Mouse (Mus musculus) megakaryocyte progenitor cell, adult 5-6 weeks (primary cell): ENCODE data around the gene Cdc25b. TPM values are rescaled to one million over a fixed set of nuclear protein-coding genes. Genes with fewer than 3 reads are reported as not detected.
A peak's percentile ranks its signal among the peaks of the same experiment; 100 is the strongest.

Source experiments
- ATAC-seq: replicated peaks from 2 replicates; pipeline ENCODE4 v1.8.0; 2016; ENCODE audit warnings: mild to moderate bottlenecking, moderate TSS enrichment, inconsistent platforms; ENCODE audit not compliant: poor library complexity
- total RNA-seq, 2 experiments: library from RNA; stranded (forward) in 1 of 2; stranded (reverse) in 1 of 2; fragments of 157-497, 149-512 nt in 1 of 2; fragments of 200-1000 nt in 1 of 2; gene quantifications; 2 replicates each; pipeline versions ENCODE4 v1.2.3 to v1.2.4; 2015 to 2017

The Cdc25b gene
- total RNA-seq, 2 experiments from 2014 or later, result 8.9 to 13.4 TPM

DNA sequence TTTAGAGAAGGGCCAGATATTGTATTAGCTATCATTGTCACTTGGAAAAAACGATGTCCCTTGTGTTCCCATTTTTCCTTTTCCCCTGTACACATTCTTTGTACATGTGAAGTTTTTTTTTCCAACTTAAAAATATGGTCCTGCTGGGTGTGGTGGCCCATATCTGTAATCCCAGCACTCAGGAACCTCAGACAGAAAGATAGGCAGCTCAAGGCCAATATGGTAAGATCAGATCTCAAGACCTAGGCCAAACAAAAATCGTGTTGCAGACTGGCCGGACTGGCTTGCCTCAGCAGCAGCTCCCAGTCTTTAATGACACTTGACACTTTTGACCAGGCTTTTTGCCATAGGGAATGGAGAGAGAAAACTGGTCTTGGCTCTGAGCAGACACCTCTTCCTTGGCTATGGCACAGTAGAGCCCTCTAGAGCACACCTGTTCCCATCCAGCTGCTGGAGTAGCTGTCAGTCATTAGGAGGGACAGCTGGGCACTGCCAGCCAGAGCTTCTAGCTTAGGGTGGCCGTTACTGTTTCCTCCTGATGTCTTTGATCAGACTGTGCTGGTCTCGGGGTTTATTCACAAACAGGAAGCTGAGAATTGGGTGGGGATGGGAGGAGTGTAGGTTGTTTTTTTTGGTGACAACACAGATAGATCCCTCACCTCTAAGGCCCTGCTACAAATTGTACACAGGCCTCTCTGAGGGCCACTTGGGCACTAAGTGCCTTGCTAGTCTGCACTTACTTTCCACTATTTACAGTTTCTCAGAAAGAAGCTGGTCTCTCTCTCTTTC is 3.0 kb downstream of the Cdc25b start:
- ATAC-seq, result 0 out of 2 replicates have a peak, but pooled peaks have one; percentile 8

DNA sequence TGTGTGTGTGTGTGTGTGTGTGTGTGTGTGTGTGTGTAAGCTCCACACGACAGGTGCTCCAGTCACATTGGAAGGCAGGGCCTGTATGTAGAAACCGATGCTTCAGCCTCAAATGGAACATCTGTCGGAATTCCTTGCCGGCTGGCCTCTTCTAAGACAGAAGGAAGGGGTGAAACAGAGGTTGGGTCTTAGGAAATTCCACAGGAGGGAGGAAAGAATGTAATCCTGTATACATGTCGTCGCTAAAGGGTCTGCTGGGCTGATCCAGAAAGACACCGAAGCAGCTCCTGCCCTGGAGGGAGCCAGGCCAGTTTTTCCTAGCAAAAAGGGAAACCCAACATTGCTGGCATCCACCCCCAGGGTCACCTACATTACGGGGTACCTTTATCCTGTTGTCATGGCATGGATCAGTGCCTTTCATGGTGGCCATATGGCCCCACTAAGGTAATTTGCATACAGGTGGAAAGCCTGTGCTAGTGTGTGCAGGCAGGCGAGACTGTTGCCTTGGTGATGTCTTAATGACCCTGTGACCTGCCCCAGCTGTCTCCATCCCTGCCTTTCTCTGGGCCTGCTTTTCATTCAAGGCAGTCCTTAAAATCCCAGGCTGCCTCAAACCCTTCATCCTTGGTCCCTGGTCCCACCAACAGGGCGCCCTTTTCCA is 3.7 kb downstream of the Cdc25b start:
- no peak for ATAC-seq

GRCm38 (mm10) chr2:131191005-131191390 is 4.2 kb downstream of the Cdc25b start:
- ATAC-seq, result no peak

- peak; percentile 84 for ATAC-seq
Measured at GRCm38 (mm10) chr2:131196606-131197316, 10.0 kb downstream of the Cdc25b start.

DNA sequence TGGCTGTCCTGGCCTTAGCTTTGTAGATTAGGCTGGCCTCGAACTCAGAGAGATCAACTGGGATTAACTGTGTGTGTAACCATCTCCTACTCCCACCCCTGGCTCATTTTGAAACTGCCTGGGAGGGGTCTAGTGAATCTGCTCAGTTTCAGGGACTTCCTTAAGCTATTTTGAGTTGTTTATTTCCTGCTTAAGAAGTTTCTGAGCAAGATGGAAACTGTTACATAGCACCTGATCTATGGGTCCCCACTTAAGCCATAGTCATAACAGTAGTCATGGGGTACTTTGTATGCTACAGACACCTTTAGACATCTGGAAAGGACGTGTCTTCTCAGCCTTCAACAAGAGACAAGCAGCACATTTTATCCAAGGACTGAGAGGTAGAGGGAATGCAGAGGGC is 14.0 kb downstream of the Cdc25b start:
- no peak for ATAC-seq

DNA sequence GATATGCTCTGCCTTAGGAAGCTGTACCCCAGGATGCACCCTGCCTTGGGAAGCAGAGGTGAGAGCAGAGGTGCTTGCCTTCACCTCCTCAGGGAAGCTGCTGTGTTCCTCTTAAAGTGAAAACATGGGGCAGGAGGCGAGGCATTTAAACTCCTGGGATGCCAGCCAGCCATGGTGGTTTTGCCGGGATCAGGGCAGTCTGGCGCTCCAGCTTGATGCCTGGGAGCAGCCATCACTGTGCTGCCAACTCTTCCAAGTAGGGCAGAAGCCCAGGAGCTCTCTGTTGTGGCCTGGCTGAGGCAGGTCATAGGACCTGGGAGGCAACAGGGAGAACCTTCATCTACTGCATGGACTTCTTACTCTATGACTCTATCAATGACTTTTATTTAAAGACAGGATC is 14.5 kb downstream of the Cdc25b start:
- no peak for ATAC-seq

DNA sequence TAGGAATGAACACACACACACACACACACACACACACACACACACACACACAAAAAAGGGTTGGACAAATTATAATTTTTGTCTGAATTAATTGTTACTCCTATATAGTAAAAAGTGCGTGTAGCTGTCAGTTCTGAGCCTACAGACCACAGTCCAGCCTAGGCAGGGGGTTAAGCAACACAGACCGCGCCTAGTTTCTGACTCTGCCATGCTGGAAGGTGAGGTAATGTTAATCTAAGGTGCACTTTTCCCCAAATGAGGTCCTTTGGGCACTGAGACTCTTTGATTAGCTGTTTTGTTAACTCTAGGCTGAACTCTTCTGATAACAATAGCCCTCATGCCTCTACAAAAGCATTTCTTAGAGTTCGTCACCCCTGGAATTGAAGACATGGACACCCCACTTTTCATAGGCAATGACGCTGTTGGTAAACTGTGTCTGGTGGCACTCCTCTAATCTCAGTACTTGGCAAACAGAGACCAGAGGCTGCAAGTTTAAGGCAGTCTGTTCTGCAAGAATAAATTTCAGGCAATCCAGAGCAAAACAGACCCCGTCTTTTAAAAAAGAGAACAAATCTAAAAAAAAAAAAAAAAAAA is 17.2 kb downstream of the Cdc25b start:
- ATAC-seq, result no peak

DNA sequence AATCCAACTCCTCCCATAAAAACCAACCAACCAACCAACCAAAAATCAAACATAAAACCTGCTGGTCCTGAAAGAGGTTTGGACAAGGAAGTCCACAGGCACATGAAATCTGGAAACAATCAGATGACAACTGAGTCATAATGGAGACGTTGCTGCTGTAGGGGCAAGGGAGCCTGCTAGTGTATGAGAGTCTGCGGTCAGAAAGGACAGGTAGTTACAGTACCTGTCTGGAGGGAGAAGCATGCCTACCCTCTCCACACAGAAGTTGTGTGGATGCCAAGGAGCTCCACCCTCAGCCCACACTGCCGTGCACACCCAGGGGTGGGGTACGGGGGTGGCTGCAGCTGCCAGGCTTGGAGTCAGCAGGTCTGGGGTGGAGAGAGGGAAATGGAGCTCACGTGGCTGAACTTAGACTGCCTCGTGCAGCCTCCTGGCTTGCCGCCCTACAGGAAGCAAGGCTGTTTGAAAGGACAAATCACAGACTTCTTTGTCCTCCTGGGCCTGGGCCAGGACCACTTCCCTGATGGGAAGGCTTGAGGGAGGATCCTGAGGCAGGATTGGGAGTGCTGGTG is 17.7 kb downstream of the Cdc25b start:
- peak; percentile 30 for ATAC-seq

DNA sequence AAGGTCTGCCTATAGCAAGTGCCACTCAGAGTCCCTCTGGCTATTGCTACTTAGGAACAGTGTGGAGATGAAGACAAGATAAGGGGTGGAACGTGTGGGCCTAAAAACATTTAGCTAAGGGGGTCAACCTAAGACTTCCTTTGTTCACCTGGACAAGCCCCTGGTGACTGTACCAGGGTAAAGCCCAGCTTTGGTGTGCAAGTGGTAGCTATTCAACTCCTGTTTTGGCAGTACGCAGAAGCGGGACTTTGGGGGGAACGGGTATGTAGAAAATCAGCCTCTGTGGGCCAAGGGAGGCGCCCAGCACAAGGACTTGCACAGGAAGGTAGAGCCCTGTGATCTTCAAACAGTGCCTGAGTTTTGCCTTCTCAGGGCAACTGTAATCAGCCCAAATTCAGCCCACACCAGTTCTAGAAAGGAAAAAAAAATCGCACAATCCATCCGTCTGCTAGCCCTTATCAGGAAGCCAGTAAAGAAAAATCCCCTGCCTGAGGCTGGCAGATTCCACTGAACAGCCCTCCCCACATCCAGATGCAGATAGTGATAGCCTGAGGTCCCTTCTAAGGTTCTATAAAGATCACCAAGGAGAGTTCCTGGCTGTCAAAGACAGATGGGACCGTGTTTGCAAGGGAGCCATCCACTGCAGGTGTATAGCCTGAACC is 18.9 kb downstream of the Cdc25b start:
- peak; percentile 53 for ATAC-seq

DNA sequence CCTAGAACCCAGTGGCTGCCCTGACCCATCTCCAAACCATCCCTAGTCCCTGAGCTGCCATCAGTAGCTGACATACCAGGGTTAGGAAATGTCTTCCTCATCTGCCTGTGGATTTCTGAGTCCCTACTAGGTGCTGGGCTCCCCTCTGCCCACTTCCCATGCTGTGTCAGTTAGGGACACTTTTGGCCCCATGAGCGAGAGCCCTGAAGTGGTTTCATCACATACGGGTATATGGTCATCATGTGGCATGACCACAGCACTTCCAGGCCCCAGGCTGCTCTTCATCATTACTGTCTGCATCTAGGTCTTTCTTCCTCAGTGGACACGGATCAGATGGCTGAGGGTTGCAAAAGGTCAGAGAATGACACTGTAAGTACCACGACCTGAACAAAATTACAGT is 20.0 kb downstream of the Cdc25b start, which contains the start of gene Ap5s1:
Ap5s1 (plus strand) TSS at position 301 of the 400 bp plus-strand sequence.
- no peak for ATAC-seq

- ATAC-seq, result no peak
Measured at GRCm38 (mm10) chr2:131208356-131208755, 21.6 kb downstream of the Cdc25b start.

GRCm38 (mm10) chr2:131209125-131209795 is 22.5 kb downstream of the Cdc25b start:
- peak; percentile 36 for ATAC-seq

GRCm38 (mm10) chr2:131209969-131210792 is 23.4 kb downstream of the Cdc25b start:
- ATAC-seq, result peak; percentile 71

DNA sequence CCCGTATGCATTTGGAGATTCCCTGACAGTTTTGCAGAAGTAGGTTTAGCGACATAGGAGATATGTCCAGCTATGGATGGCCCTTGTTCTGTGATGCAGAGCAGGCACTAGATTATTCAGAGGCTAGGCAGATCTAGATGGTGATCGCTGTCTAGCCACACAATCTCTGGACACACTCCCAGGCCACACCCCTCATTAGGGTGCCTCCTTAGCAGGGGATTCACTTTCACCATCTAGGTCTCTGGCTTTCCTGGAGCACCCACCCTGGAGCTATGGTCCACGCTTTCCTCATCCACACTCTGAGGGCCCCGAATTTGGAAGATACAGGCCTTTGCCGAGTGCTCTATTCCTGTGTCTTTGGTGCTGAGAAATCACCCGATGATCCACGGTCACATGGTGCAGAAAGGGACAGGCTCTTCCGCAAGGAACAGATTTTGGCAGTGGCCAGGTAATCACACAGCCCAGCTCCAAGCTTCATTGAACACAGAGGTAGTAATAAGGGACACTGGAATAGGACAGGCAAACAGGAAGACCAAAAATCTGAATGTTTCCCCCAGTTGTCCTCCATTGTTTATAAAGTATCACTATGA is 24.4 kb downstream of the Cdc25b start:
- ATAC-seq, result no peak

- peak; percentile 47 for ATAC-seq
Measured at GRCm38 (mm10) chr2:131213773-131214172, 27.0 kb downstream of the Cdc25b start.

GRCm38 (mm10) chr2:131215941-131216858 is 29.5 kb downstream of the Cdc25b start:
- ATAC-seq, result no peak

GRCm38 (mm10) chr2:131220030-131220429 is 33.3 kb downstream of the Cdc25b start:
- ATAC-seq, result no peak
